Mouse (Mus musculus) neural tube, embryonic 14.5 days (tissue): ENCODE data around the gene Robo1. TPM values are rescaled to one million over a fixed set of nuclear protein-coding genes. Genes with fewer than 3 reads are reported as not detected.
"Not testable (repeated sequence)": the region's sequence is repeated elsewhere in the genome, so short reads cannot be mapped to it uniquely, and the experiment has no call there.

Experiments used
- ATAC-seq: fragments of 200-750 bp; cut with Nextera tagmentation; 2 replicates; pipeline ENCODE4 v1.8.0; 2017; ENCODE audit warnings: low read depth, mild to moderate bottlenecking, moderate TSS enrichment, moderate library complexity
- H3K27ac ChIP-seq: fragments of 300-500 bp; sonication (generic); 2 replicates; pipeline ENCODE4 v1.5.1; 2014; ENCODE audit warnings: low read depth, mild to moderate bottlenecking, control low read depth, low read length, moderate library complexity, mixed read lengths
- H3K27me3 ChIP-seq: fragments of 300-500 bp; sonication (generic); 2 replicates; pipeline ENCODE4 v1.6.1; 2014; ENCODE audit warnings: low read length; ENCODE audit not compliant: control insufficient read depth, insufficient read depth
- H3K36me3 ChIP-seq: fragments of 300-500 bp; sonication (generic); 2 replicates; pipeline ENCODE4 v1.6.1; 2014; ENCODE audit warnings: low read length, mixed read lengths; ENCODE audit not compliant: control insufficient read depth, insufficient read depth
- H3K4me1 ChIP-seq: fragments of 300-500 bp; sonication (generic); 2 replicates; pipeline ENCODE4 v1.6.1; 2014; ENCODE audit warnings: low read length; ENCODE audit not compliant: control insufficient read depth, insufficient read depth
- H3K4me2 ChIP-seq: fragments of 300-500 bp; sonication (generic); 2 replicates; pipeline ENCODE4 v1.6.1; 2014; ENCODE audit warnings: mild to moderate bottlenecking, low read depth, low read length, control low read depth
- H3K4me3 ChIP-seq: fragments of 300-500 bp; sonication (generic); 2 replicates; pipeline ENCODE4 v1.5.1; 2014; ENCODE audit warnings: low read depth, low read length, control low read depth, mixed read lengths
- H3K9ac ChIP-seq: fragments of 300-500 bp; sonication (generic); replicated peaks from 2 replicates; pipeline ENCODE4 v1.6.1; 2014; ENCODE audit warnings: low read depth, mild to moderate bottlenecking, control low read depth, low read length, mixed read lengths
- H3K9me3 ChIP-seq: fragments of 300-500 bp; sonication (generic); 2 replicates; pipeline ENCODE4 v1.6.1; 2016; ENCODE audit warnings: low read length; ENCODE audit not compliant: control insufficient read depth
- WGBS: fragments of 180-500 bp; shearing (Covaris S2); extraction: QIAGEN DNeasy Blood & Tissue Kit; methylation state at CpG from one replicate; pipeline ENCODE4 v1.1.7; 2014; 5-methylcytosine and 5-hydroxymethylcytosine counted together
- polyA plus RNA-seq: library from polyadenylated mRNA; unstranded; fragments of >200 nt; fragmentation: Nextera tagmentation; extraction: Ambion mirVana; gene quantifications from 2 replicates; pipeline ENCODE4 v1.2.1, GENCODE M21; 2014

The Robo1 gene
- polyA plus RNA-seq, 1 experiment from 2014 or later, result 46.2 TPM

DNA sequence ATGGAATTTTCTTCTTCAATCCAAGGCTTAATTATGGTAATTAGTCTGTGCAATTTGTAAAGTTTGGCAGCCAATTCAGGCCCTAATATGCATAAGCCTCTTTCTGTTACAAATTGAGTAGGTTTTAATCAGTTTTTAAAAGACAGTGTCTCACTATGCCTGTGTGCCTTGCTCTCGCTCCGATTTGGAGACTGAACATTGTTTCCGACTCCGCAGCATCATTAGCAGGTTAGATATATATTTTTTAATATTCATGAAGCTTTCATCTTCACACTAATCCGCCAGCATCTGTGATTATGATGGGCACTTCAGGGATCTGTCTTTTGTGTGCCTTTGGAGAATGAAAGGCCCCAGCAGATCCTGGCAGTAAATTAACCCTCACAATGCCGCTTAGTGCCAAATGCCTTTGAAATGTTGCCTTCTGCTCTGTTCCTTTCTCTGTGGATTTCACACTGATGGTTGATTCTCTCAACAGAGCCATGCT is 202.7 kb downstream of the Robo1 start:
- H3K9me3 ChIP-seq, result no peaks in the 10 kb centered on the region
- H3K4me2 ChIP-seq, result peak overlapping the region; percentile 33; the same call in 1 of the 2 replicates
- H3K27me3 ChIP-seq, result no peaks in the 10 kb centered on the region
- WGBS, result 6% methylated on average over 6 of the region's 6 CpGs
- H3K27ac ChIP-seq, result peak overlapping the region; percentile 24; the same call in 1 of the 2 replicates
- H3K4me3 ChIP-seq, result 0 out of 2 replicates have a peak overlapping the region, but pooled peaks have one; percentile 1
- ATAC-seq, result peak; percentile 89
- H3K4me1 ChIP-seq, result peaks cover 7% of the 10 kb centered on the region; the same call in 1 of the 2 replicates
- no peaks in the 10 kb centered on the region for H3K36me3 ChIP-seq
- H3K9ac ChIP-seq, result no peak overlapping the region; the same call in 1 of the 2 replicates

DNA sequence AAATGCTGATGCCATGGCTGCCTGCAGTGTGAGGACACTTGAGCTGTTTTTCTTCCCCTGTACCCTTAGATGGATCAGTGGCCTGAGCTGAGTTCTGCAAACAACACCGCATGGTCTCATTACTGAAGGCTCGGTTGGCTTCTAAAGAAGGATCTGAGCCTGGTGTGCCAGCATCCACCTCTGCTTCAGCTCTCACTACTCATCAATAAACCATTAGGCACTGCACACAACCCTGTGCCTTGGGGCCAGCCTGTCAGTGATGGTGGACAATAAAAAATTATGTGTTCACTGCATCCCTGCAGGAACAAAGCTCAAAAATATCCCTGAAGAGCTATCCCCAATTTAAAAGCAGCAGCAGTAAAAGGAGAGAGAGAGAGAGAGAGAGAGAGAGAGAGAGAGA is 223.2 kb downstream of the Robo1 start:
- ATAC-seq, result peak; percentile 69; the same call in 1 of the 2 replicates
- Histone ChIP-seq H3K27me3 (no peaks in the 10 kb centered on the region), H3K27ac (no peak overlapping the region), H3K9ac (no peak overlapping the region), H3K4me2 (no peak overlapping the region), H3K4me3 (no peak overlapping the region), H3K36me3 (no peaks in the 10 kb centered on the region), H3K4me1 (no peaks in the 10 kb centered on the region), H3K9me3 (no peaks in the 10 kb centered on the region)
- WGBS, result 41% methylated on average over 2 of the region's 2 CpGs

DNA sequence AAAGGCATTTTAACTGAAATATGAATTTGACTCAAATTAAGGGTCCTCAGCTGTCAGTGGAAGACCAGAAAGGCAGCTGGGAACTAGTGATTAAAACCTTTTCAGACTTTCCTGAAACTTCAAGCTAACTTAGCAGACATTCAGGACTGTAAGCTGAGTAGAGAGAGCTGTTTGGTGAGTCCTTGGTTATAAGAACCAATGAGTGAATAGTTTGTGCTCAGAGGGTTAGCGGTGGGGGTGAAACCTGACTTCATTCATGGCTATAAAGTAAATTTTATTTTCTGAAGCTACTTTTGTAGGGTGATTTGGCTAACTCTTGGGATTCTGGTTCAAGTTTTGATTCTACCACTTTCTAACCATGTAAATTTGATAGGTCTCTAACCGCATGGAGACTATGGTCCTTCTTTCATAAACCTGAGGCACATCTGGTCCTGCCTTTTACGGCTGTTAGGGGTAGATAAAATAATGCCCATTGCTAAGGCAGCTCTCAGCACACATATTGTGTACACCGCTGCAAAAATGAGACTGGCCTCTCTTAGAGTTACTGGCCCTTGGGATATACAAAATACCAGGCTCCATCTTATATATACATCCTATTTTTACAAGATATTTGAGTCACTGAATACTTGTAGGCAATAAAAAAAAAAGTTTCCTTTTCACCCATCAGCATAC is 225.9 kb downstream of the Robo1 start:
- no peak overlapping the region for H3K27ac ChIP-seq
- no peak overlapping the region for H3K4me2 ChIP-seq
- no peak overlapping the region for H3K9ac ChIP-seq
- no peak for ATAC-seq
- H3K4me3 ChIP-seq, result no peak overlapping the region
- no peaks in the 10 kb centered on the region for H3K27me3 ChIP-seq
- H3K4me1 ChIP-seq, result no peaks in the 10 kb centered on the region
- 90% methylated on average over 4 of the region's 4 CpGs for WGBS
- no peaks in the 10 kb centered on the region for H3K36me3 ChIP-seq
- no peaks in the 10 kb centered on the region for H3K9me3 ChIP-seq

DNA sequence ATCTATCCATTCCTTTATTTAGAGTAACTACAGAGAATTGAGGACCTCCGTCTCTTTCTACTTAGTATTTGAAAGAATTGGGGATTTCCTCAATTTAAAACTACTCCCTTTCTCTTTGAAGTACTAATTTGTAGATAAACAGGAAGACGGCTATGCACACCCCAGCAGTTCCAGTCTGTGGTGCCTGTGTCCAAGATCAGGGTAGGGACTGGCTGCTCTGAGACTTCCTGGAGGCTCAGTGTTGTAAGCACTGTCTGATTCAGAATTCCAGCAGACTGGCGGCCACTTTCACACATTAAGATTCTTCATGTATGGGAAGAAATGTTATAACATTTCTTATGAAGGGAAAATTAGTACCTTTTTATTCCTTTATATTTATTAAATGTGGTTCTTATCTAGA is 230.1 kb downstream of the Robo1 start:
- Histone ChIP-seq H3K36me3 (no peaks in the 10 kb centered on the region), H3K9ac (no peak overlapping the region), H3K27me3 (no peaks in the 10 kb centered on the region), H3K9me3 (no peaks in the 10 kb centered on the region), H3K4me2 (no peak overlapping the region), H3K4me3 (no peak overlapping the region), H3K4me1 (no peaks in the 10 kb centered on the region), H3K27ac (no peak overlapping the region)
- ATAC-seq, result no peak
- 76% methylated on average over 3 of the region's 3 CpGs for WGBS

DNA sequence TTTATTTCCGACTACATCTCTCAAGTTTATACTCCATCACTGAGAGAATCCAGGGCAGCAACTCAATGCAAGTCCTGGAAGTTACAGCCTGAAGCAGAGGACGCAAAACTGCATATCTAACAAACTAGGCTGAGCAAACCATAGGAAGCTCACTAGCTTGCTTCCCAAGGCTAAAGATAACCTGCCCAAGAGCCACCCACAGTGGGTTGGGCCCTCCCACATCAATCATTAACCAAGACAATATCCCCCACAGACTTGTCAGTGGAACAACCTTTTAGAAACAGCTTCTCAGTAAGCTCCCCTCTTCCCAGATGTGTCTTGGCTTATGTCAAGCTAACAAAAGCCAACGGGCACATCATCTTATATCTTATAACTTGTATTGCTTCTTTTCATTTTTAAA is 235.8 kb downstream of the Robo1 start:
- 68% methylated on average over 3 of the region's 3 CpGs for WGBS
- Histone ChIP-seq H3K36me3 (no peaks in the 10 kb centered on the region), H3K4me1 (no peaks in the 10 kb centered on the region), H3K4me3 (no peak overlapping the region), H3K9ac (no peak overlapping the region), H3K27ac (no peak overlapping the region), H3K4me2 (no peak overlapping the region), H3K9me3 (no peaks in the 10 kb centered on the region), H3K27me3 (no peaks in the 10 kb centered on the region)
- ATAC-seq, result no peak

DNA sequence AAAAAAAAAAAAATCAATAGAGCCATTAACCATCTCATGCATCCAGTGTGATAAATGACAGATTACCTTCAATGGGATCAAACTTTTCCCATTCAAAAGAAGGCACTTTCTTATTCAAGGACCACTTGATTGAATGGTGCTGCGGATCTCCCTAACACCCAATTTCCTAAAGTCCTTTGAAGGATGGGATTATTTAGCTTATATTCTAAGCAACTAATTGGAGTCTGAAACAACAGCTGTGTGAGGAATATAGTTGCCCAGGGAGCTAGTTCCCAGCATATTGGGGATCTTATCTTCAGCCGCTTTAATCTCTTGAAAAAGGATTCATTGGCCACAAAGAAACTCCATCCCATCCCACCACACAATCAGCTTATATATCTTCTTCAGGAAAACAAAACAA is 236.8 kb downstream of the Robo1 start:
- H3K4me1 ChIP-seq, result no peaks in the 10 kb centered on the region
- no peak overlapping the region for H3K4me3 ChIP-seq
- no peak for ATAC-seq
- H3K9me3 ChIP-seq, result no peaks in the 10 kb centered on the region
- H3K4me2 ChIP-seq, result no peak overlapping the region
- H3K36me3 ChIP-seq, result no peaks in the 10 kb centered on the region
- H3K9ac ChIP-seq, result no peak overlapping the region
- WGBS, result 33% methylated on average over 2 of the region's 2 CpGs
- no peak overlapping the region for H3K27ac ChIP-seq
- H3K27me3 ChIP-seq, result no peaks in the 10 kb centered on the region

DNA sequence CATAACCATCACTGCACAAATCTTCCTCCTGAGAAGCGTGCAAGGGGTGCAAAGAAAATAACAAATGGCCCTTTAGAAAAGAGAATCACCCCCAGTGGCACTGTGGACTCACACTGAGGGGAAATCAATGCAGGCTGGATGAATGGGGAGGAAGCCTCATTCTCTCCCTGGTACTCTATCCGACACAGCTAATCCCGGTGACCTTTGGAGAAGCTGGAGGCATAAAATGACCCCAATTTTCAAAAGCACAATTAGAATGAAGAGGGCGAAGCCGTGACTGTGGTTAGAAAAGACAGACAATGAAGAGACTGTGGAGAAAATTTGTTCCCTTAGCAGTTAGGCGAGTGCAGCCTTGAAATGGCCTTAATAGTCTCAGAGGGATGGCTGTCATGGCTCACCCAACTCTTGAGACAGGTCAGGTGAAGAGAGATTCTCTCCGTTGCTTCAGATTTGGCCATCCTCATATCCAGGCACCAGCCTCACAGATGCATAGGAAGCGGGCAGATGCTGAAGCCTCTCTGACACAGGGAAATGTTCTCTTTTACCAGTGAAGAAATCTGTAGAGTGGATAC is 243.7 kb downstream of the Robo1 start:
- Histone ChIP-seq H3K4me2 (no peak overlapping the region), H3K36me3 (no peaks in the 10 kb centered on the region), H3K4me1 (0 out of 2 replicates have a peak, but pooled peaks cover 4% of the 10 kb centered on the region), H3K4me3 (no peak overlapping the region), H3K27me3 (no peaks in the 10 kb centered on the region), H3K9me3 (no peaks in the 10 kb centered on the region), H3K27ac (no peak overlapping the region), H3K9ac (no peak overlapping the region)
- 20% methylated on average over 8 of the region's 8 CpGs for WGBS
- no peak for ATAC-seq

DNA sequence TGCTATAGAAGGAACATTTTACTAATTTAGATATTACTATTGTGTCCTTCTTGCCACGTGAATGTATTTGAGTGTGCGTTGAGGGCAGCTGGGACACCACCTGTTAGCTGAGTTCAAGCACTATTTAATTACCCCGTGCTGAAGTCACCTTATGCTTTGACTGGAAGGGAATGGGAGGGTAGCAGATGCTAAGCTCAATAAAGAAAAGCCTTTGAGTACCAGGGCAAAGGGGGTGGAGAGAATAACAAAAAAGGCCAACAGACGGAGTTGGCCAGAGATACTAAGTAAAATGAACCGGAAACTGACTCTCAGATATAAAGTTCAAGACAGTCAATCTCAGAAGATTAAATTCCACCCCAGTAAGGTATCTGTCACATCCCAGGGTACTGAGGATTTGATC is 245.6 kb downstream of the Robo1 start:
- 15% methylated on average over 5 of the region's 5 CpGs for WGBS
- Histone ChIP-seq H3K27ac (no peak overlapping the region), H3K4me1 (0 out of 2 replicates have a peak, but pooled peaks cover 4% of the 10 kb centered on the region), H3K9me3 (no peaks in the 10 kb centered on the region), H3K4me2 (no peak overlapping the region), H3K9ac (no peak overlapping the region), H3K4me3 (no peak overlapping the region), H3K27me3 (no peaks in the 10 kb centered on the region), H3K36me3 (no peaks in the 10 kb centered on the region)
- ATAC-seq, result no peak

DNA sequence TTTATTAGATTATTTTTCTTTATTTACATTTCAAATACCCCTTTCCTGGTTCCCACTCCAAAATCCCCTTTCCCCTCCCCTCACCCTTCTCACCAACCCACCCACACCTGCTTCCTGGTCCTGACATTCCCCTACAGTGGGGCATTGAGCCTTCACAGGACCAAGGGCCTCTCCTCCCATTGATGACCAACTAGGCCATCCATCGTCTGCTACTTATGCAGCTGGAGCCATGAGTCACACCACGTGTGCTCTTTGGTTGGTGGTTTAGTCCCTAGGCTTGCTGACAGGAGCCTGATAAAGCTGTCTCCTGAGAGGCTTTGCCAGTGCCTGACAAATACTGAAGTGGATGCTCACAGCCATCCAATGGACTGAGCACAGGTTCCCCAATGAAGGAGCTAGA is 254.0 kb downstream of the Robo1 start:
- 25% methylated on average over 2 of the region's 2 CpGs for WGBS
- H3K4me3 ChIP-seq, H3K36me3 ChIP-seq, H3K4me2 ChIP-seq, H3K9me3 ChIP-seq, H3K27ac ChIP-seq, H3K9ac ChIP-seq, ATAC-seq, H3K4me1 ChIP-seq, H3K27me3 ChIP-seq: not testable (repeated sequence)
